Mouse (Mus musculus): ENCODE measurements at regions not wholly inside any gene's neighbourhood (a gene's known extent, or its start where the extent isn't known, plus 50 kb on each side); places are given as distances from the start of the nearest gene placed in this dataset.
"Not testable (repeated sequence)": the region's sequence is repeated elsewhere in the genome, so short reads cannot be mapped to it uniquely, and the experiment has no call there.

- no peak for DNase-seq
These were observed 61.6 kb downstream of the Zxdb start for GRCm38 (mm10) chrX:94785983-94786382.

- no peak for DNase-seq
These were observed 64.1 kb downstream of the Zxdb start for GRCm38 (mm10) chrX:94788331-94788920.

DNA sequence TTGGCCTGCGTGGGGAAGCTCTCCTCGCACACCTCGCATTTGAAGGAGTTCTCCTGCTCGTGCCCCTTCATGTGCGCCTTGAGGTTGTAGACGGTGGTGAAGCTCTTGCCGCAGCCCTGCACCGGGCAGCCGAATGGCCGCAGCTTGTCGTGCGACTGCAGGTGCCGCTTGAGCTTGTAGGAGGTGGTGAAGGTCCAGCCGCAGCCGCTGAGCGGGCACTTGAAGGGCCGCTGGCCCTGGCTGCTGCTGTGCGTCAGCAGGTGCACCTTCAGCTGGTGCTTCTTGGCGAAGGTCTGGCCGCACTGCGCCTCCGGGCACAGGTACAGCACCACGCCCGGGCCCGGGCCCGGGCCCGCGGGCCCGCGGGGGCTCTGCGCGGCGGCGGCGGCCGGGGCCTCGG is 72.5 kb downstream of the Zxdb start:
- DNase-seq = not testable (repeated sequence)

GRCm38 (mm10) chrX:94797348-94798182 is 73.2 kb downstream of the Zxdb start:
- not testable (repeated sequence) for DNase-seq

- not testable (repeated sequence) for DNase-seq
These were observed 73.8 kb downstream of the Zxdb start for GRCm38 (mm10) chrX:94798183-94798619.

DNA sequence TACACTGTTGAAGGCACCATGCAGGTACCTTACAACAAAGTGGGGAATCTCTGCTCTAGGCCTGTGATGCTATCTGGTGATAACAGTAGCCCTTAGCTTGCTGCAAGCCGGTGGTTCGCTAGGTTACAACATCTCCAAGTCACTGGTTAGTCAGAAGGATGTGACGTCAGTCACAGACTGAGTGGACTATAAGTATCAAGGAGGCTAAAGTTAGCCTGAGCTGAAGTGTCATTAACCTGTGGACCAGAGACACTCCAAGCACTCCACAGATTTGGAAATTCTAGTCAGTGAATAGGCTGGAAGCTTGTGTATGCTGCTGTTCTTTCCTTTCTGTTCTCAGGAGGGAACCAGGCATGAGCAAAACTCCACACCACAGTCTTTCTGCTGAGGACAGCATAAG is 88.4 kb downstream of the Zxdb start:
- not testable (repeated sequence) for DNase-seq

DNA sequence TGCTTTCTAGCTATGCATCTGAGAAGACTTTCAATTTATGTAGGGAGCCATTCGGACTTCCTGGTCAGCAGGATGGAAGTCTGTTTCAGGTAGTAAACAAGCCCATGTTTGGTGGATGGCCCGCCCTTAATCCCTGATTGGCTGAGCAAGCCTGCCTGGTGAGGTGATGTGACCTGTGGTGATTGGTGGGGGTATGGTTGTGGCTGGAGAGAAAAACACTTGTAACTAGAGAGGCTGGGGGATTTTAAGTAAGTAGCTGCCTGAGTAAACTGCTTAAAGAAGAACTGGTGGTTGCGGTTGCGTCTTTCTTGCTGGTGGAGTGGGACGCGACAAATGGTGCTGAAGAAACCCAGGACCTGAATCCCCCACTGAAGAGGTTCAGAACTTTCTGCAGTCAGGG is 103.2 kb downstream of the Zxdb start:
- not testable (repeated sequence) for DNase-seq

DNA sequence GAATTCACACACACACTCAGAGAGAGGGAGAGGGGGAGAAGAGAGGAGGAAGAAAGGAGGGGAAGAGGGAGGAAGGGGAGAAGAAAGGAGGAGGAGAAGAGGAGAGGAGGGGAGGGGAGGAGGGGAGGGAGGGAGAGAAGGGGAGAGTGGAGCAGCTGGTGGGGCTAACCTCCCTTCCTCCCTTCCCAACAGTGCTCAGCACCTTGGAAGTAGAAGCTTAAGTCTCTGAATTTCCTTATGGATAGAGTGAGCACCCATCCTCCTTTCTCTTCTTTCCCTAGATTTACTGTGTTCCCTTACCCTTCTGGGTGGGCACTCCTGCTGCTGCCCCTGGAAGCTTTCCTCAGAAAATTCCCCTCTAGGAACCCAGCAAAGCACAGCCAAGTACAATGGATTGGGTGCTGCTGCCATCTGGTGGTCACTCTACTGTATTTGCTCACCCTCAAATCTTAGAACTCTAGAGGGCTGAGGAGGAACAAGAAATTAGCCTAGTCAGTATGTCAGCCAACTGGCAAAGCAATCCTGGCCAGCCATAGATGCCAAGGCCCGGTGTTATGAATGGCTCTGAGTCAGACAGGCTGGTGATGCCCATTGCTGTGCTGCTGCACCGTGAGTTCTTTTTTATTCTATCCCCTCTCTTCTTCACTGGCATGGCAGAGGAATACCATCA is 119.9 kb downstream of the Zxdb start:
- not testable (repeated sequence) for DNase-seq

DNA sequence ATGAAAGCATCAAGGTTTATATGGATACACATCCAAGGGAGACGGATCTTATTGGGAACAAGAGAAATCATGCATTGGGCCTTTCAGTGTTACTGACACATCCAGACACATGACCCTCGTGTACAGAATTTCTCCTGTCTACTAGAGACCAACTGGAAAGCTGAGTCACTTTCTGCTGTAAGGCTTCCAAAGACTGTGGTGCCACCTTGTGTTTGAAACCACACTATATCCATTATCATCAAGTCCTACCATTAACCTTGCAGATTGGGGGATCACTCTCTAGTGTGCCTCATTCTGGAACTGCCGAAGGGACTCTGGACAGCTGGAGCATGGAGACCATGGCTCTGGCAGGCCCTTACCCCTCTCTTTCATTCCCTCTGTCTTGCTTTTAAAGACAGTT is 125.2 kb downstream of the Zxdb start:
- DNase-seq = not testable (repeated sequence)

DNA sequence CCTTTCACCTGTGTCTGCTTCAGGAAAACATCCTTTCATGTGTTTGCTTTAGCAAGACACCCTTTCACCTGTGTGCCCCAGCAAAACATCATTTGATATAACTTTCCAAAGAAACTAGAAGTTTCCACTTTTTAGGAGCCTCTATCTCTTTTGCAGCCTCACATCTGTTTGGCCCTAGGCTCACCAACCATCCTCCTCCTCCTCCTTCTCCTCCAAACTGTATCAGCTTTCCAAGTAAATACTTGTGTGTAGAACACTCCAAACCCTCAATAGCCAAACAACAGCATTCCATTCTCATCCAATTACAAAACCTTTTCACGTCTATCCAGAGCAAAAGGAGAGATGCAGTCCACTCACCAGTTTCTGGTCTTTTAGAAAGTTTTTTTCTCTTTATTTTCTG is 133.1 kb downstream of the Zxdb start:
- no peak for DNase-seq

- DNase-seq = no peak
These were observed 133.6 kb downstream of the Zxdb start for GRCm38 (mm10) chrX:94857954-94858353.

DNA sequence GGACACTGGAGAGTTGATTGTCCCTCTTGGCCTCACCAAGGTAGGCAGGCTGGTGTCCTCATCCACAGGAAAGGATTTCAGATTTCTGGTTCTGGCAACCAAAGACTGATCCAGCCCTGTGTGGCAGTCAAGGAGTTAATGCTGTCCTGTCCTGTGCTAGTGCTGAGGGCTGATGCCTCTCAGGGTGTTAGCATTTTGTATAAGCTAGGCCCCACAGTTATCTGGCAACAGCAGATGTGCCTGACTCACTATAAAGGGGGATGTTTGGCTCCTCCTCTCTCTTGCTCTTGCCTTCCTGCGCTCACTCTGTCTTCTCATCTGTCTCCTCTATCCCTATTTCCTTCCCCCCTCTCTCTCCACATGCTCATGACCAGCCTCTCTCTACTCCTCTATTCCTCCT is 138.8 kb downstream of the Zxdb start:
- no peak for DNase-seq

GRCm38 (mm10) chrX:94865531-94866502 is 141.4 kb downstream of the Zxdb start:
- DNase-seq = peak; percentile 90

GRCm38 (mm10) chrX:94883547-94883946 is 142.9 kb downstream of the Spin4 start:
- DNase-seq = not testable (repeated sequence)
